Mouse (Mus musculus): ENCODE measurements around the gene Mdc1. TPM values are rescaled to one million over a fixed set of nuclear protein-coding genes. Genes with fewer than 3 reads are reported as not detected.

Gene Mdc1
- polyA plus RNA-seq, 1 experiment from 2014 or later: 2.8 TPM

- Histone ChIP-seq H3K9ac (replicated peaks; ENCODE audit: low read depth) (no peak overlapping the region), H3K27me3 (replicated peaks; ENCODE audit: insufficient read depth, low read length) (no peaks in the 10 kb centered on the region), H3K9me3 (ENCODE audit: low read length) (no peaks in the 10 kb centered on the region), H3K4me2 (replicated peaks; ENCODE audit: low read depth, low read length) (0 out of 2 replicates have a peak overlapping the region, but pooled peaks have one; percentile 11), H3K4me1 (ENCODE audit: insufficient read depth, low read depth, low read length) (peaks cover 43% of the 10 kb centered on the region), H3K4me3 (ENCODE audit: low read depth, low read length) (no peak overlapping the region), H3K27ac (ENCODE audit: low read length) (peak overlapping the region; percentile 97), H3K36me3 (ENCODE audit: insufficient read depth, low read length) (no peaks in the 10 kb centered on the region)
- 33% methylated on average over 6 of the region's 6 CpGs for WGBS
- DNase-seq (ENCODE audit: low spot score): peak; percentile 75
- peak; percentile 69; the same call in 1 of the 2 replicates for TF ChIP-seq EP300 (IDR thresholded peaks at IDR 0.05)
- no peak for TF ChIP-seq CTCF (IDR thresholded peaks at IDR 0.05)
- ATAC-seq: peak; percentile 61
These were observed 28.6 kb upstream of the Mdc1 start for GRCm38 (mm10) chr17:35812736-35813135.

- no peak overlapping the region for H3K9ac ChIP-seq (replicated peaks; ENCODE audit: low read depth)
- peaks cover 43% of the 10 kb centered on the region for H3K4me1 ChIP-seq (ENCODE audit: insufficient read depth, low read depth, low read length)
- ATAC-seq: peak; percentile 92
- no peaks in the 10 kb centered on the region for H3K27me3 ChIP-seq (replicated peaks; ENCODE audit: insufficient read depth, low read length)
- no peaks in the 10 kb centered on the region for H3K36me3 ChIP-seq (ENCODE audit: insufficient read depth, low read length)
- peak; percentile 99 for DNase-seq (ENCODE audit: low spot score)
- no peaks in the 10 kb centered on the region for H3K9me3 ChIP-seq (ENCODE audit: low read length)
- H3K4me3 ChIP-seq (ENCODE audit: low read depth, low read length): no peak overlapping the region
- WGBS: 5% methylated on average over 7 of the region's 7 CpGs
- peak overlapping the region; percentile 97 for H3K27ac ChIP-seq (ENCODE audit: low read length)
- TF ChIP-seq EP300 (IDR thresholded peaks at IDR 0.05): peak; percentile 95
- no peak for TF ChIP-seq CTCF (IDR thresholded peaks at IDR 0.05)
- 0 out of 2 replicates have a peak overlapping the region, but pooled peaks have one; percentile 11 for H3K4me2 ChIP-seq (replicated peaks; ENCODE audit: low read depth, low read length)
These were observed 28.1 kb upstream of the Mdc1 start for GRCm38 (mm10) chr17:35813245-35813647.

DNA sequence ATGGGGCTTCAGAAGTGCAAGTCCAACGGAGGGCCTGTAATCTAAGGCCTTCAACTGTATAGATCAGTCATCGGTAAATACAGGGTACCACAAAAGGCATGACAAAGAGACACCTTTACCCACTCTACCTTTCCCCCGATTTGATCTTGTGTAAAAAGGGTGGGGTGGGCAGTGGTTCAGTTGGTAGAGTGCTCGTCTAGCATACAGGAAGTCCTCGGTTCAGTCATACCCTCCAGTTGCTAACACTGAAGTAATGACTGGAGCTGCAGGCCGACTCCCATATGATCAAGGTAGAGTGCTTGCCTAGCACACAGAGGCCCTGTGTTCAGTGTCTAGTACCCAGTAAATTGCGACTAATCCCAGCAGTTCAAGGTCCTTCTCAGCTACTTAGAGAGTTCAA is 27.7 kb upstream of the Mdc1 start:
- no peak overlapping the region for H3K4me2 ChIP-seq (replicated peaks; ENCODE audit: low read depth, low read length)
- ATAC-seq (peak; percentile 62), DNase-seq (ENCODE audit: low spot score) (peak; percentile 79)
- H3K9ac ChIP-seq (replicated peaks; ENCODE audit: low read depth): no peak overlapping the region
- no peaks in the 10 kb centered on the region for H3K9me3 ChIP-seq (ENCODE audit: low read length)
- no peaks in the 10 kb centered on the region for H3K27me3 ChIP-seq (replicated peaks; ENCODE audit: insufficient read depth, low read length)
- H3K36me3 ChIP-seq (ENCODE audit: insufficient read depth, low read length): no peaks in the 10 kb centered on the region
- peaks cover 40% of the 10 kb centered on the region for H3K4me1 ChIP-seq (ENCODE audit: insufficient read depth, low read depth, low read length)
- H3K27ac ChIP-seq (ENCODE audit: low read length): peak overlapping the region; percentile 97
- 35% methylated on average over 7 of the region's 7 CpGs for WGBS
- no peak for TF ChIP-seq EP300 (IDR thresholded peaks at IDR 0.05)
- no peak overlapping the region for H3K4me3 ChIP-seq (ENCODE audit: low read depth, low read length)

DNA sequence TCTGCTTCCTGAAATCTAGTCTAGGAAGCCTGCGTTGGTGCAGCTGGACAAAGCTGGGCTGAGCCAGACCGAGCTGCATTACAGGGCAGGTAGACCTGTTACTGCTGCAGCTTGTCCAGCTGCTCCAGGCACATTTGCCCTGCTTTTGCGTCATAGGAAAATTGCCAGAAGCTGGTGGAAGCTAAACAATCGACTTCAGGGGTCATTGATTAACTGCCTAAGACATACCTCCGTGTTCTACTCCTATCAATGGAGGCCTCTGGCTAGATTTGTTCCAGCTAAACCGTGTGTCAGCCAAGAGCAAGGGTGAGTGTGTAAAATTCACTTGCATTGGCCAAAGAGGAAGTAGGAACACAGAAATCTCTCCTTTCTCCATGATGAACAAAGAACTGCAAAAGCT is 26.6 kb upstream of the Mdc1 start:
- no peak overlapping the region for H3K4me2 ChIP-seq (replicated peaks; ENCODE audit: low read depth, low read length)
- no peaks in the 10 kb centered on the region for H3K27me3 ChIP-seq (replicated peaks; ENCODE audit: insufficient read depth, low read length)
- DNase-seq (ENCODE audit: low spot score): peak; percentile 37
- no peak overlapping the region for H3K4me3 ChIP-seq (ENCODE audit: low read depth, low read length)
- no peak overlapping the region for H3K9ac ChIP-seq (replicated peaks; ENCODE audit: low read depth)
- WGBS: 30% methylated on average over 6 of the region's 6 CpGs
- H3K27ac ChIP-seq (ENCODE audit: low read length): peak overlapping the region; percentile 23
- H3K36me3 ChIP-seq (ENCODE audit: insufficient read depth, low read length): no peaks in the 10 kb centered on the region
- no peak for ATAC-seq
- no peaks in the 10 kb centered on the region for H3K9me3 ChIP-seq (ENCODE audit: low read length)
- peaks cover 39% of the 10 kb centered on the region for H3K4me1 ChIP-seq (ENCODE audit: insufficient read depth, low read depth, low read length)
- TF ChIP-seq EP300 (IDR thresholded peaks at IDR 0.05) (no peak), CTCF (IDR thresholded peaks at IDR 0.05) (no peak)

DNA sequence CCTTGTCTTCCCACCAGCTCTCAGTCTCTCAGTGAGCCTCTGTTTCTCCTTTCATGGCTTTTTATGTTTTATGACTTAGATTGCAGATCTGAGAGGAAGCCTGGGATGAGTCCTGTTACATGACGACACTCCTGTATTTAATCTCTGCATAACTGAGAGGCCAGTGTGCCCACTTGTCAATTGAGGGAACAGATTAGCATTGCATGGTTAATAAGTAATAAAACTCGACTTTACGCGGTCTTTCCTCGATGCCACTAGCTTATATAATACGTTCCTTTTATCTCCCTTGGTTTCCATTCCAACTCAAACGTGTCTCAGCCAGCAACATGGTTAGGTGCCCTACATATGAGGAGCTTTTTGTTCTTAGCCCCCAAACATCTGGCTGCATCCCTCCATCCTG is 25.5 kb upstream of the Mdc1 start:
- H3K4me2 ChIP-seq (replicated peaks; ENCODE audit: low read depth, low read length): no peak overlapping the region

GRCm38 (mm10) chr17:35816686-35817085 is 24.6 kb upstream of the Mdc1 start:
- Histone ChIP-seq H3K9ac (replicated peaks; ENCODE audit: low read depth) (no peak overlapping the region), H3K9me3 (ENCODE audit: low read length) (no peaks in the 10 kb centered on the region), H3K4me1 (ENCODE audit: insufficient read depth, low read depth, low read length) (peaks cover 36% of the 10 kb centered on the region), H3K27me3 (replicated peaks; ENCODE audit: insufficient read depth, low read length) (no peaks in the 10 kb centered on the region), H3K4me2 (replicated peaks; ENCODE audit: low read depth, low read length) (no peak overlapping the region), H3K27ac (ENCODE audit: low read length) (peak overlapping the region; percentile 48; the same call in 1 of the 2 replicates), H3K36me3 (ENCODE audit: insufficient read depth, low read length) (no peaks in the 10 kb centered on the region), H3K4me3 (ENCODE audit: low read depth, low read length) (no peak overlapping the region)
- DNase-seq (ENCODE audit: low spot score): peak; percentile 74
- TF ChIP-seq EP300 (IDR thresholded peaks at IDR 0.05): peak; percentile 27; the same call in 1 of the 2 replicates
- no peak for TF ChIP-seq CTCF (IDR thresholded peaks at IDR 0.05)
- WGBS: 30% methylated on average over 8 of the region's 14 CpGs
- no peak for ATAC-seq

More for the DNA sequence above, 25.5 kb upstream of the Mdc1 start:
- no peak for ATAC-seq
- no peaks in the 10 kb centered on the region for H3K27me3 ChIP-seq (replicated peaks; ENCODE audit: insufficient read depth, low read length)
- TF ChIP-seq CTCF (IDR thresholded peaks at IDR 0.05): no peak
- peak; percentile 16 for DNase-seq (ENCODE audit: low spot score)
- H3K4me3 ChIP-seq (ENCODE audit: low read depth, low read length): no peak overlapping the region
- H3K9ac ChIP-seq (replicated peaks; ENCODE audit: low read depth): no peak overlapping the region
- H3K9me3 ChIP-seq (ENCODE audit: low read length): no peaks in the 10 kb centered on the region
- peaks cover 43% of the 10 kb centered on the region for H3K4me1 ChIP-seq (ENCODE audit: insufficient read depth, low read depth, low read length)
- H3K27ac ChIP-seq (ENCODE audit: low read length): peak overlapping the region; percentile 48
- WGBS: 44% methylated on average over 7 of the region's 7 CpGs
- no peaks in the 10 kb centered on the region for H3K36me3 ChIP-seq (ENCODE audit: insufficient read depth, low read length)

DNA sequence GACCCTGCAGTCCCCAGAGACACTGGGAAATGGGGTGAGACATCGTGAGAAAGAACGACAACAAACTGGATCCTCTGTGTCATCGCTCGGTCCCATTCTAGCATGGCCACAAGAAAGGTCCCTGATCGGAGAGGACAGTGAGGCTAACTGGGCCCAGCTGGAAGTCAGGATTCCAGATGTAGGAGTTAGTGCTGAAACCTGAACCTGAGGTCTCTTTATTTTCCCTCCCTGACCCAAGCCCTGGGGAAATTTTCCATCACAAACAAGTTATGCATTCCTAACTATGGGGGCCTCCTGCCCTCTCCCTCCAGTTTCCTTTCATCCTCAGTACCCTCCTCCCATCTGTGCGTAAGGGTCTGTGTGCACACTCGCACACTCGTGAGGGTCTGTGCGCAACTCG is 24.1 kb upstream of the Mdc1 start:
- Histone ChIP-seq H3K36me3 (ENCODE audit: insufficient read depth, low read length) (no peaks in the 10 kb centered on the region), H3K27ac (ENCODE audit: low read length) (peak overlapping the region; percentile 55), H3K9me3 (ENCODE audit: low read length) (no peaks in the 10 kb centered on the region), H3K4me3 (ENCODE audit: low read depth, low read length) (no peak overlapping the region), H3K4me1 (ENCODE audit: insufficient read depth, low read depth, low read length) (peaks cover 32% of the 10 kb centered on the region), H3K27me3 (replicated peaks; ENCODE audit: insufficient read depth, low read length) (no peaks in the 10 kb centered on the region), H3K9ac (replicated peaks; ENCODE audit: low read depth) (no peak overlapping the region), H3K4me2 (replicated peaks; ENCODE audit: low read depth, low read length) (no peak overlapping the region)
- WGBS: 50% methylated on average over 10 of the region's 10 CpGs
- TF ChIP-seq EP300 (IDR thresholded peaks at IDR 0.05) (no peak), CTCF (IDR thresholded peaks at IDR 0.05) (no peak)
- ATAC-seq: no peak
- DNase-seq (ENCODE audit: low spot score): peak; percentile 49

Data from lung, postnatal 0 days (tissue).